In genomic region chr7:68610499-68610898, GRCm38 (mm10) we compare ENCODE assay signal across 29 mouse cellular contexts.
"Had no signal": no experiment of that assay in that cellular context is flagged by ENCODE, and none has a peak within 500 bp of the region (broad histone marks: within the 10 kb centered on the region; RNA-seq: fewer than 3 reads in every experiment).

No protein-coding gene starts in this region.

- H3K4me3 ChIP-seq: embryonic facial prominence, embryonic 10.5 days; embryonic facial prominence, embryonic 12.5 days; embryonic facial prominence, embryonic 13.5 days; embryonic facial prominence, embryonic 15.5 days; erythroblast, embryonic 14.5 days; forebrain, embryonic 10.5 days; forebrain, embryonic 12.5 days; forebrain, embryonic 13.5 days; forebrain, embryonic 15.5 days; gastrocnemius, adult 2 months; heart, adult 2 months had no signal

- H3K27me3 ChIP-seq: embryonic facial prominence, embryonic 12.5 days; embryonic facial prominence, embryonic 15.5 days; forebrain, embryonic 12.5 days; forebrain, embryonic 13.5 days; forebrain, embryonic 15.5 days had no signal

- H3K4me1 ChIP-seq: embryonic facial prominence, embryonic 10.5 days; embryonic facial prominence, embryonic 12.5 days; embryonic facial prominence, embryonic 13.5 days; embryonic facial prominence, embryonic 15.5 days had no signal

- ATAC-seq: forebrain, embryonic 13.5 days; forebrain, embryonic 14.5 days; forebrain, embryonic 15.5 days; forebrain, embryonic 16.5 days; forebrain, postnatal 0 days had no signal

- H3K9ac ChIP-seq: embryonic facial prominence, embryonic 12.5 days; embryonic facial prominence, embryonic 13.5 days; embryonic facial prominence, embryonic 15.5 days; forebrain, embryonic 12.5 days; forebrain, embryonic 13.5 days; forebrain, embryonic 15.5 days; forebrain, postnatal 0 days had no signal

- DNase-seq: cerebellum, adult 18-20 months; cerebellum, adult 2 months; cerebellum, adult 8-10 months; cerebellum, adult 9-10 months; cerebellum, adult 9-11 months; cerebellum, postnatal 14 days; cerebellum, postnatal 25 days; cerebellum, postnatal 36 days; embryo, embryonic 11 days; forebrain, postnatal 0 days; gastrocnemius, adult 2 months; gastrocnemius, postnatal 10 days; gastrocnemius, postnatal 14 days; gastrocnemius, postnatal 25 days; gastrocnemius, postnatal 36 days; heart, adult 11 months; heart, adult 18-20 months; heart, adult 2 months had no signal

- H3K27ac ChIP-seq: embryonic facial prominence, embryonic 10.5 days; embryonic facial prominence, embryonic 12.5 days; embryonic facial prominence, embryonic 13.5 days; embryonic facial prominence, embryonic 15.5 days; forebrain, embryonic 10.5 days; forebrain, embryonic 12.5 days; forebrain, embryonic 13.5 days; forebrain, embryonic 15.5 days; gastrocnemius, adult 2 months; heart, adult 2 months had no signal

- H3K36me3 ChIP-seq: embryonic facial prominence, embryonic 10.5 days; embryonic facial prominence, embryonic 12.5 days; embryonic facial prominence, embryonic 13.5 days; embryonic facial prominence, embryonic 15.5 days; forebrain, embryonic 10.5 days; forebrain, embryonic 12.5 days; forebrain, embryonic 15.5 days had no signal

- H3K9me3 ChIP-seq: embryonic facial prominence, embryonic 10.5 days; embryonic facial prominence, embryonic 12.5 days; embryonic facial prominence, embryonic 13.5 days; embryonic facial prominence, embryonic 15.5 days; forebrain, embryonic 10.5 days; forebrain, embryonic 12.5 days; forebrain, embryonic 13.5 days; forebrain, embryonic 15.5 days had no signal

- H3K4me2 ChIP-seq: embryonic facial prominence, embryonic 12.5 days; embryonic facial prominence, embryonic 13.5 days; embryonic facial prominence, embryonic 15.5 days; forebrain, embryonic 12.5 days; forebrain, embryonic 13.5 days; forebrain, embryonic 15.5 days had no signal
